Mouse (Mus musculus) brain, embryonic 14.5 days (tissue): Measurements from ENCODE around the gene Smim27. TPM values are rescaled to one million over a fixed set of nuclear protein-coding genes. Genes with fewer than 3 reads are reported as not detected.

Experiments used
- DNase-seq: peaks from one replicate; pipeline ENCODE4 v3.0.0-alpha.2; 2011; ENCODE audit warnings: low read depth
- CTCF ChIP-seq: fragments of 200-500 bp; IDR thresholded peaks from 2 replicates; pipeline ENCODE4 v1.5.1; 2012; ENCODE audit warnings: inconsistent platforms, mild to moderate bottlenecking, moderate library complexity, borderline replicate concordance; ENCODE audit not compliant: insufficient read depth, insufficient read length; ENCODE audit errors: extremely low read depth
- POLR2A ChIP-seq: fragments of 200-500 bp; IDR thresholded peaks from 2 replicates; pipeline ENCODE4 v1.6.1; 2012; ENCODE audit warnings: mild to moderate bottlenecking, inconsistent platforms, borderline replicate concordance; ENCODE audit not compliant: poor library complexity, insufficient read depth, insufficient read length, severe bottlenecking; ENCODE audit errors: extremely low read depth
- polyA plus RNA-seq: library from polyadenylated mRNA; depleted of rRNA; stranded (reverse); fragments of >200 nt; gene quantifications from 2 replicates; pipeline ENCODE4 v1.2.3, GENCODE M21; 2012; rRNA removed

Gene Smim27
- polyA plus RNA-seq, 1 experiment, result 4.4 TPM

- TF ChIP-seq POLR2A (no peak), CTCF (no peak)
- DNase-seq, result no peak
Observed at GRCm38 (mm10) chr4:40302445-40303125, 33.2 kb downstream of the Smim27 start.

GRCm38 (mm10) chr4:40309682-40310081, 40.3 kb downstream of the Smim27 start:
- TF ChIP-seq CTCF, result no peak
- TF ChIP-seq POLR2A, result no peak
- no peak for DNase-seq

GRCm38 (mm10) chr4:40310796-40311383, 41.5 kb downstream of the Smim27 start:
- TF ChIP-seq POLR2A, result no peak
- no peak for TF ChIP-seq CTCF
- DNase-seq, result peak; percentile 23

- no peak for TF ChIP-seq POLR2A
- no peak for TF ChIP-seq CTCF
- DNase-seq, result no peak
Observed at GRCm38 (mm10) chr4:40312213-40312612, 42.8 kb downstream of the Smim27 start.

- TF ChIP-seq CTCF (no peak), POLR2A (no peak)
- DNase-seq, result no peak
Observed at GRCm38 (mm10) chr4:40313026-40313425, 43.6 kb downstream of the Smim27 start.

GRCm38 (mm10) chr4:40317404-40317803, 48.0 kb downstream of the Smim27 start:
- peak; percentile 63 for DNase-seq
- TF ChIP-seq CTCF (no peak), POLR2A (no peak)

Other genes starting within 250 kb of the Smim27 start
- 51.0 and 52.3 TPM in 2 replicates for gene Aco1, start 126.5 kb upstream of the Smim27 start, polyA plus RNA-seq
- gene Ddx58, start 29.8 kb upstream of the Smim27 start, polyA plus RNA-seq, result 1.6 and 2.8 TPM in 2 replicates
- gene Topors, start 271 bp downstream of the Smim27 start, polyA plus RNA-seq, result 11.6 and 17.2 TPM in 2 replicates
- gene Ndufb6, start 9.8 kb downstream of the Smim27 start, polyA plus RNA-seq, result 116 and 154 TPM in 2 replicates
- 0.30 and 0.43 TPM in 2 replicates for gene Tmem215, start 202.6 kb downstream of the Smim27 start, polyA plus RNA-seq